Mouse (Mus musculus): ENCODE results near the gene Zfp174. TPM values are rescaled to one million over a fixed set of nuclear protein-coding genes. Genes with fewer than 3 reads are reported as not detected.

The Zfp174 gene
- total RNA-seq, 1 experiment from 2014 or later = 1.5 TPM

DNA sequence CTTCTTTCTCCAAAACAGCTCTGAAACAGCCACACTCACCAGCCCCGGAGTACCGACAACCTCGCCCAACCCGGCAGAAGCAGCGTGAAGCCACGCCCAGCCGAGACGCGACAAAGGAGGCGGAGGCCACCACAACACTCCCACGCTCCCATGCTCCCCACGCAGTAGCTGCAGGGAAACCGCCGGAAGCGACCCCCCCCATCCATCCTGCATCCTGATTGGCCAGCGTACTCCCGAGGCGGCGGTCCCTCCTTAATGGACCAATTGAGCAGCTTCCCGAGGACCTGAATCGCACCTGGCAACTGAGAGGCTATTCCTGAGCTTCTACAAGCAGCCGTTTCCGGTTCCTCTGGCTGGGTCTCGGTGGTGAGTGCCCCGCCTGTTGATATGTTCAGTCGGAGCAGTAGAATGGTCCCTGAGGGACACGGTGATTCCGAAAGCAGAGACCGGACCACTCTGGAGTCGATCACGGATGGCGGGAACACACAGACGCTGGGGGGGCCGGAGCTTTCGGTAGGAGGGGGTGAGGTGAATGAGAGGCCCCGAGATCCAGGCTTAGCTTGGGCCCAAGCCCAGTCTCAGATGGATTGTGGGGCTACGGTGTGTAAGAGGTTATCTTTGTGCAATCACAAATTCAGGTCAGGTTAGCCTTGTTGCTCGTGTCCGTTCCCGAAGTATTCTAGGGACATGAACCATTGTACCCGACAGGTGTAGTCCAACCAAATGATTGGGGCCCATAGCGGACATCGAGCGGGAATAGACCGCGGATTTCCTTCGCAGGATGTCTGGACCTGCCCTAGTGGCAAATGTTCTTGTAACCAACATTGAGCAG lies 25.4 kb downstream of the Zfp174 start, which contains the start of gene Naa60:
Gene Naa60 (plus strand): TSS at position 160 of the 832 bp plus-strand sequence.
- peak; percentile 88 for ATAC-seq (replicated peaks; ENCODE audit: insufficient number of reproducible peaks, low FRiP score, low TSS enrichment, poor library complexity, severe bottlenecking)

DNA sequence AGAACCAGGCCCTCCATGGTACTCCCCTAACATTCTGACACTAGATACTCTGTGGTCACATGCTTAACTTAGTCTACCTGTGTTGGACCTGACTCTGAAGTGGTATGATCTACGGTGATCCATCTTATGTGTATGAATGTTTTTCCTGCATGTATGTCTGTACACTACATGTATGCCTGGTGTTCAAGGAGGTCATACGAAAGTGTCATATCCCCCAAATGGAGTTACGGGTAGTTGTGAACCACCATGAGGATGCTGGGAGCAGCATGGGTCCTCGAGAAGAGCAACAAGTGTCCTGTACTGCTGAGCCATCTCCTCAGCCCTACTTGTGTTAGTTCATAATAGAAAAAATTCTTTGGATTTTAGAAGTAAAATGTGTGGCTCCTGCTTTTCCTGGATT lies 29.3 kb downstream of the Zfp174 start:
- no peak for ATAC-seq (replicated peaks; ENCODE audit: insufficient number of reproducible peaks, low FRiP score, low TSS enrichment, poor library complexity, severe bottlenecking)

DNA sequence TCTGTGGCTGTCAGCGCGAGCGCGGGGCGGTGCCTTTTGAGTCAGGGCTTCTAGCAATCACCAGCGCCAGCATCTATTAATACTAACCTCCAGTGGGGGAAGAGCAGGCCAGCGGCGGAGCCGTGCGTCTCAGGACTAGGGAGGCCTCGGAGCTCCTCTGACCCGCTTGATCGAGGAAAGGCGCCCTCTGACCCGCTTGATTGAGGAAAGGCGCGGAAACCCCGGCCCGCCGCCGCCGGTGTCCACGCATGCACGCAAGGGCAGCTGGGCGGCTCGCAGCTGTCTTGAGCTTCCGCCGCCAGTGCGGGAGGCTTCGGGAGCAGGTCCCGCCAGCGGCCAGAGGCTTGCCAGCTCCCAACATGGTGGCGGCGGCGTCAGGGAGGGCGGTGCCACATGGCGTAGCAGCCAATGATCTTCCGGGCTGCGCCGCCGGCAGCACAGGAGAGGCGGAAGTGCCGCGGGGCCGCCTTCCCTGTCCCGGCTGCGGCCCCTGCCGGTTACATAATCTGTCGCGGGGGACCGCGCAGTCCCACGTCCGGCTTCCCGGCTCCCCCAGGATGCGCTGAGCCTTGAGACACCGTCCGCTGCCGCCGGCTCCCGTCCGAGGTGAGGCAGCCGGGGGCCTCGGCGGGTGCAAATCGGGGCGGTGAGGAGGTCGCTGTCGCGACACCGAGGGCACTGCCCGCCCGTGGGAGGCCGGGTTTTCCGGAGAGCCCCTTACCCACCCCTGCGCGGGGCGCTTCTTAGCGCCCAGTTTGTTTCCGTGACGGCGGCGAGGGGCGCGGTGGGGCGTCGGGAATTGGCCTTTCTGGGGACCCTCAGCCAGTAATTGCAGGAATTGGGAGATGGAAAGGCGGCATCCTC lies 37.4 kb downstream of the Zfp174 start, which contains the start of the genes Zfp597 and Gm20695:
Gene Zfp597 (minus strand): TSS at position 361 of the 864 bp plus-strand sequence.
Gene Gm20695 (plus strand): TSS at position 448 of the 864 bp plus-strand sequence.
- peak; percentile 96 for ATAC-seq (replicated peaks; ENCODE audit: insufficient number of reproducible peaks, low FRiP score, low TSS enrichment, poor library complexity, severe bottlenecking)

DNA sequence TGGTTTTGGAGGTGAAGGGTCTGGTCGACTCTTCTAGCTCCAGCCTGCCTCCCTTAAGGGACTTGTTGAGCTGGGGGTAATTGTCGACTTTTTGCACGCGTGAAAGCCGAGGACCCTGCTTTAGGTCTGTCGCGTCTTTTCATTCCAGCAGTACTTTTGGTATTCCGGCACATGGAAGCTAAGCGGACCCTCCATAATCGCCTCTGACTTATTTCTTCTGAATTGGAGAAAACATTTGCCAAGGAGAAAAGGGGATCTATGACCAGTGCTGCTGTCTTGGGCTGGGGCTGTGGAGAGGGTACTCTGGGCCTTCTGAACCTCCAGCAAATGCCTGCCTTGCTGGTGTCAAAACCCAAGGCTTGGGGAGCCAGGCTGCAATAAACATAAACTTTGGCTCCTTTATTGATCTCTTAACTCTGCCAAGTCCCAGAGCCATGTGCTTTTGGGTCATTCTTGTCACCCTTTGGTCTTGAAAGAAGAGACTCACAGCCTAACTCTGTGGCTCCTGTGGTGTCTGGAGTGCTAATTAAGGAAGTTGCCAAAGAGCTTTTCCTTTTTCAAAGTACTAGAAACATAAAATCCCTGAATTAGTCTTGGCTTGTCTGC lies 38.1 kb downstream of the Zfp174 start:
- ATAC-seq (replicated peaks; ENCODE audit: insufficient number of reproducible peaks, low FRiP score, low TSS enrichment, poor library complexity, severe bottlenecking) = no peak

DNA sequence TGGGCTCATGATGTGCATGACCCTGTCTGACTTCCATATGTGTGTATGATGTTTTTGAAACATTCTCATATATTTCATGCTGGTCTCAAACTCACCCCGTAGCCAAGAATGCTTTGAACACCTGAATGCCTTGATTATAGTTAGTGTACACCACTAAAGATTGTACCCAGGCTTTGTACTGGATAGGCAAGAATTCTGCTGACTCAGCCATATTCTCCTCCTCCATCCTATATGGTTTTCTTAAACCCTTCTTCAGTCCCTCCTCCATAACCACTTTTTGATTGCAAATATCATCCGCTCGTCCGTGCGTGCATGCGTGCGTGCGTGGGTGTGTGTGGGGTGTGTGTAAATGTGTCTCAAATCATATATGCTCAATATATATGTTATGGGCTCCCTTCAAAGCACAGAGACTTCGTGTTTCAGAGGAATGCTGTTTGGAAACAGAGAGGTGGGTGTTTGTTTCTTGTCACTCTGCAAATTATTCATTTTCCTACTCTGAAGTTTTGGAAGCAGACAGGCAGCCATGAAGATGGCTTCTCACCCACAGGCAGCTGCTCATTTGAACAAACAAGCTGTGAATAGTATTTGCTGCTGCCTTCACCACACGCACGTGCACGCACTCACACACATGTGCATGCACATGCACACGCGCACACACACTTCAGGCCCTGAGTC lies 44.7 kb downstream of the Zfp174 start:
- ATAC-seq (replicated peaks; ENCODE audit: insufficient number of reproducible peaks, low FRiP score, low TSS enrichment, poor library complexity, severe bottlenecking) = no peak

DNA sequence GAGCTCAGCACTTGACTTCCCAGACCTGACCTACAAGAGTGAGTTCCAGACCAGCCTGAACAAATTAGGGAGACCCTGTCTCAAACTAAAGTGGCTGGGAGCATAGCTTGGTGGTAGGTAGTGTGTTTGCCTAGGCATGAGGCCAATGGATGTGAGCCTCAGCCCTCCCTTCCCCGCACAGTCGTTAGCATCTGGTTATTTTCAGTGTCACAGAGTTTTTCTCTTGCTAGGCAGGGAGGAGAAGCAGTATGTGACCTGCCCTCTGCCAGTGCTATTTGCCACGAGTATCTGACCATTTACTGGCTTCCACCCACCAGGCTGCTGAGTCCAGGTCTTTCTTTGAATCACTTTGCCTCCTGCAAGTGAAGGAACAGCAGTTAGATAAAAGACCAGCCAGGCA lies 46.7 kb downstream of the Zfp174 start:
- ATAC-seq (replicated peaks; ENCODE audit: insufficient number of reproducible peaks, low FRiP score, low TSS enrichment, poor library complexity, severe bottlenecking) = no peak

DNA sequence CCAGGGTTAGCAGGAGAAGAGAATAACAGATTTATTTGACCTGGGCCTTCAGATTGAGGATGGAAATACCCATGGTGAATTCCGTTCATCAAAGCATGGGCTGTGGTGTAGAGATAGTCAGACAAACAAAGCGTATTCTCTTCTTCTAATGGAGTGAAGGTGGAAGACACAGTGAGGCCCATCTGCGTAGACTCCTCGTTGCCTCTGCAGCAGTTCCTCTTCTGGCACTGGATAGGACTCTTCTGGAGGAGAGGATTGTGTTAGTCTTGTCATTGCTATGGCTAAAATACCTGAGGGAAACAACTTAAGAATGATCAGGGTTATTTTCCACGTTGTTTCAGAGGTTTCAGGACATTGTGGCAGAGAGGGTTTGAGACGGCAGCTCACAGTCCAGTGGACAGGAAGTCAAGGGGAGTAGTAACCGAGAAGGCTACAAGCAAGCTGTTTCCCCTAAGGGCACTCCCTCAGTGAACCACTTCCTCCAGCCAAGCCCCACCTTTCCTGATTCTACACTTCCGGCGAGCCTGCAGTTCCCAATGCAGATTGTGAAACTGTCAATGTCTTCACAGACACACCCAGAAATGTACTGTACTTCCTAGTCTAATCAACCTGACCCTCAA lies 48.2 kb downstream of the Zfp174 start:
- ATAC-seq (replicated peaks; ENCODE audit: insufficient number of reproducible peaks, low FRiP score, low TSS enrichment, poor library complexity, severe bottlenecking) = peak; percentile 96

DNA sequence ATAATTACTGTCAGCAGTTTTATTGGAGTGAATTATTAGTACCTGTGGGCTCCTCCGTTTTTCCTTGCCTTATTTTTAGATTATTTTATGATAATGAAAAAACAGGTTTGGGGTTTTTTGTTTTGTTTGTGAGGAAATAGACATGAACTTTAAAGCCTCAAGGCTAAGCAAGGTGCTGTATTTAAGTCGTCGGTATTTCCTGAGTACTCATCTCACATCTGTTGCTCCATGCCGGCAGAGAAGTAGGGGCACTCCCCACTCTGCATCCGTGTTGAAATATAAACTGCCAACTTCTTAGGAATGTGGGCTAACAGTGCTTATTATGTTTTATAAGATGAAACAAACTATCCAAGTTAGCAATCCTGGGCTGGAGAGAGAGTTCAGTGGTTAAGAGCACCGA lies 49.0 kb downstream of the Zfp174 start:
- no peak for ATAC-seq (replicated peaks; ENCODE audit: insufficient number of reproducible peaks, low FRiP score, low TSS enrichment, poor library complexity, severe bottlenecking)

DNA sequence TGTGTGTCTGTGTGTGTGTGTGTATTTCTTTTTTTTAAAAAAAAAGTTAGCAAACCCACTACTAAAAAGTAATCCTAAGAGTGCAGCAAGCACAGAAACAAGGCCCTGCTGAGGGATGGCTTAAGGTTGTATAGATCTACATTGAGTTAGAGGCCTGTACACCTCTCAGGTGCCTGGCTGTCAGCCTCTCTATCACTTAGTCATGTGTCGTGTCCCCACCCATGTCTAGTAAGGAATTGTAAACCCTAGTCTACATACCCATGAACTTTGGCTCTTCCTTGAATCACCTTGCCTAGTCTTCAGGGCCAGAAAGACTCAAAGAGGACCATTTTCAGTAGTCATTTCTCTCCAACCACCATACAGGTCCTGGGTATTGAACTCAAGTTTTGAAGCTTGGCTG lies 49.5 kb downstream of the Zfp174 start:
- no peak for ATAC-seq (replicated peaks; ENCODE audit: insufficient number of reproducible peaks, low FRiP score, low TSS enrichment, poor library complexity, severe bottlenecking)

DNA sequence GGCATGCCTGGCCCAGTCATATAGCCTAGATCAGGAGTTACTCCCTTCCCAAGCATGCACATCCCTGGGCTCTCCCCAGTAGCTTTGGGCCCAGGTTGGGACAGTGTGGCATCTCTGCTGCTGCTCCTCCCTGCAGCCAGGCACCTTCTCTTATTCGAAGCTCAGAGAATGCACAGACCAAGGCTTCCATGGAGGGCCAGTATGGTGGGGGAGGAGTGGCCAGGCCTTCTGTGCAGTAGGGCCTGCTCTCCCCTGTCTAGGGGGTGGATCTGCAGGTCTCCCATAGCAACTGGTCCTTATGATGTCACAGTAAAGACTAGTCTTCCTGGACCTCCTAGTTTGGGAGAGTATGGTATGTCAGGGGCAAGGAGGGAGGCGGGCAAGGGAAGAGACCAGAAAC lies 60.4 kb downstream of the Zfp174 start:
- no peak for ATAC-seq (replicated peaks; ENCODE audit: insufficient number of reproducible peaks, low FRiP score, low TSS enrichment, poor library complexity, severe bottlenecking)

Other genes with a start within 250 kb of the Zfp174 start
- 20.5 to 25.6 TPM (median 25.2 TPM) in 3 replicates for gene Mefv, start 129.2 kb upstream of the Zfp174 start, total RNA-seq (2017)
- gene Zfp263, start 103.2 kb upstream of the Zfp174 start, total RNA-seq (2017) = 47.6 to 60.4 TPM (median 59.3 TPM) in 3 replicates
- not detected in 3 replicates for gene Olfr15, start 16.4 kb upstream of the Zfp174 start, total RNA-seq (2017)
- gene Naa60, start 25.1 kb downstream of the Zfp174 start, total RNA-seq (2017) = 24.5 to 61.7 TPM (median 26.2 TPM) in 3 replicates
- gene Zfp597, start 37.3 kb downstream of the Zfp174 start, total RNA-seq (2017) = 23.7 to 35.3 TPM (median 24.2 TPM) in 3 replicates
- 1.2 TPM in 1 of 3 replicates, not detected in the others for gene Gm20695, start 37.4 kb downstream of the Zfp174 start, total RNA-seq (2017)
- 0.57 to 6.4 TPM (median 1.9 TPM) in 3 replicates for gene 1700037C18Rik, start 61.4 kb downstream of the Zfp174 start, total RNA-seq (2017)
- 12.0 to 20.1 TPM (median 12.2 TPM) in 3 replicates for gene Cluap1, start 61.5 kb downstream of the Zfp174 start, total RNA-seq (2017)
- gene Nlrc3, start 129.4 kb downstream of the Zfp174 start, total RNA-seq (2017) = 9.6 to 50.1 TPM (median 14.0 TPM) in 3 replicates
- gene Slx4, start 156.5 kb downstream of the Zfp174 start, total RNA-seq (2017) = 18.3 to 53.4 TPM (median 21.9 TPM) in 3 replicates
- gene Dnase1, start 189.7 kb downstream of the Zfp174 start, total RNA-seq (2017) = 0.29 TPM in 1 of 3 replicates, not detected in the others
- gene Trap1, start 230.6 kb downstream of the Zfp174 start, total RNA-seq (2017) = 29.8 to 50.5 TPM (median 41.3 TPM) in 3 replicates